Mouse (Mus musculus) limb, embryonic 11.5 days (tissue): ENCODE measurements around the gene Pram1. TPM values are rescaled to one million over a fixed set of nuclear protein-coding genes. Genes with fewer than 3 reads are reported as not detected.

ENCODE experiments used
- ATAC-seq: fragments of 200-750 bp; cut with Nextera tagmentation; 2 replicates; pipeline ENCODE4 v1.8.0; 2017; ENCODE audit warnings: low read depth; ENCODE audit not compliant: insufficient number of reproducible peaks, low FRiP score, low TSS enrichment
- DNase-seq: peaks from one replicate; pipeline ENCODE4 v3.0.0-alpha.2; 2015; ENCODE audit warnings: low spot score
- H3K27ac ChIP-seq: fragments of 300-500 bp; sonication (generic); replicated peaks from 2 replicates; pipeline ENCODE4 v1.5.1; 2014; ENCODE audit warnings: low read depth, mild to moderate bottlenecking, low read length
- H3K27me3 ChIP-seq: fragments of 300-500 bp; sonication (generic); 2 replicates; pipeline ENCODE4 v1.6.1; 2014; ENCODE audit warnings: mild to moderate bottlenecking, low read length, mixed read lengths; ENCODE audit not compliant: control insufficient read depth, insufficient read depth
- H3K36me3 ChIP-seq: fragments of 300-500 bp; sonication (generic); 2 replicates; pipeline ENCODE4 v1.6.1; 2014; ENCODE audit warnings: mild to moderate bottlenecking, low read length, moderate library complexity, mixed read lengths; ENCODE audit not compliant: control insufficient read depth, insufficient read depth
- H3K4me1 ChIP-seq: fragments of 300-500 bp; sonication (generic); 2 replicates; pipeline ENCODE4 v1.6.1; 2014; ENCODE audit warnings: low read length, mixed read lengths; ENCODE audit not compliant: control insufficient read depth, insufficient read depth
- H3K4me2 ChIP-seq: fragments of 300-500 bp; sonication (generic); 2 replicates; pipeline ENCODE4 v1.6.1; 2014; ENCODE audit warnings: low read depth, mild to moderate bottlenecking, moderate library complexity; ENCODE audit not compliant: severe bottlenecking
- H3K4me3 ChIP-seq: fragments of 300-500 bp; sonication (generic); 2 replicates; pipeline ENCODE4 v1.5.1; 2014; ENCODE audit warnings: low read depth, low read length
- H3K9ac ChIP-seq: fragments of 300-500 bp; sonication (generic); 2 replicates; pipeline ENCODE4 v1.6.1; 2014; ENCODE audit warnings: mild to moderate bottlenecking, low read length
- H3K9me3 ChIP-seq: fragments of 300-500 bp; sonication (generic); 2 replicates; pipeline ENCODE4 v1.6.1; 2016; ENCODE audit warnings: low read length; ENCODE audit not compliant: control insufficient read depth
- WGBS: fragments of 180-500 bp; shearing (Covaris S2); extraction: QIAGEN DNeasy Blood & Tissue Kit; methylation state at CpG from one replicate; pipeline ENCODE4 v1.1.7; 2014; 5-methylcytosine and 5-hydroxymethylcytosine counted together
- polyA plus RNA-seq: library from polyadenylated mRNA; unstranded; fragments of >200 nt; fragmentation: Nextera tagmentation; extraction: Ambion mirVana; gene quantifications from 2 replicates; pipeline ENCODE4 v1.2.1, GENCODE M21; 2014

Gene Pram1
- polyA plus RNA-seq, 1 experiment from 2014 or later, result 0.67 TPM

DNA sequence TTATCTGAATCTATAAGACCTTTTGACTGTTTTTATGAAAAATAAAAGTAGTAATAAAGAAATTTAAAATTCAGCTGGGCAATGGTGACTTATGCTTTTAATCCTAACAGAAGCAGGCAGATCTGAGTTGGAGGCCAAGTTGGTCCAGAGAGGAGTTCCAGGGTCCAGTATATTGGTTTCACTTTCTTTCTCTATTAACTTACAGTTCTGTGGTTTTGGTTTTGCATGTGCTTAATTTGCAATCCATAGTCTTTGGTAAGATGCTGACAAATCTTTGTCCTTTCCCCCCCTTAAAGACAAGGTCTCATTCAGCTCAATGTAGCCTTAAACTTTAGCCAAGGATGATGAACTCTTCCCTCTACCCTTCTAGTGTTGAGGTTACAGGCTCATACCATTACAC, 40.9 kb downstream of the Pram1 start:
- Histone ChIP-seq H3K27ac (no peak overlapping the region), H3K4me3 (no peak overlapping the region), H3K4me2 (no peak overlapping the region), H3K4me1 (peaks cover 11% of the 10 kb centered on the region), H3K9ac (no peak overlapping the region), H3K27me3 (no peaks in the 10 kb centered on the region), H3K9me3 (no peaks in the 10 kb centered on the region), H3K36me3 (peaks cover 7% of the 10 kb centered on the region; the same call in 1 of the 2 replicates)
- DNase-seq (no peak), ATAC-seq (no peak)

GRCm38 (mm10) chr17:33681767-33682166, 43.9 kb downstream of the Pram1 start:
- H3K27me3 ChIP-seq, result no peaks in the 10 kb centered on the region
- ATAC-seq (no peak), DNase-seq (no peak)
- H3K4me2 ChIP-seq, result no peak overlapping the region
- H3K9me3 ChIP-seq, result no peaks in the 10 kb centered on the region
- H3K4me3 ChIP-seq, result no peak overlapping the region
- no peak overlapping the region for H3K27ac ChIP-seq
- no peak overlapping the region for H3K9ac ChIP-seq
- H3K4me1 ChIP-seq, result peaks cover 15% of the 10 kb centered on the region
- peaks cover 5% of the 10 kb centered on the region; the same call in 1 of the 2 replicates for H3K36me3 ChIP-seq

DNA sequence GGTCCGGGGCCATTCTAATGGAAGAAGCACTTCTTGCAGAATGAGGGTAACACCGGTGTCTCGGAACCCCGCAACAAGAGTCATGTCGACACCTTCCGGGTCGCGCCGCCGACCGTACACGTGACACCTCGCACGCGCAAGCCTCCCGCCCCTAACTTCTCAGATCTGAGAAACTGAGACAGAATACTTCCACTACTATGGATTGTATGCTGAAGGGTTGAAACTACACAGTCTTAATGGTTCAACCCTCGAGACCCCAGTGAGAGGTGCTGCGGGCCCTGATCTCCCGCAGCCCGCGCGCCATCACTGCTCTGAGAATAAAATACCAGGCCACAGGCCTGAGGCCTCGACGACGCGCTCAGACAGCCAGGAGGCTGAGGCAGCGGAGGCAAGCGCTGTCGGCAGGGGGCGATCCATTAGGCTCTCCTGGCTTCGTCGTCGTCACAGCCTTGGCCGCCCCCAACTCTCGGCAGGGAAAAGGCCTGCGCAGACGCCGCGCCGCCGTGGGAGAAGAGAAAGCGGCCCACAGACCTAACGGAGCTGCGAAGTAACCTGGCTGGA, 46.9 kb downstream of the Pram1 start:
- Histone ChIP-seq H3K4me3 (peak overlapping the region; percentile 94), H3K27ac (peak overlapping the region; percentile 86), H3K4me2 (peak overlapping the region; percentile 98), H3K4me1 (peaks cover 15% of the 10 kb centered on the region), H3K9me3 (no peaks in the 10 kb centered on the region), H3K27me3 (no peaks in the 10 kb centered on the region), H3K9ac (peak overlapping the region; percentile 100), H3K36me3 (peaks cover 2% of the 10 kb centered on the region; the same call in 1 of the 2 replicates)
- ATAC-seq, result peak; percentile 58
- peak; percentile 75 for DNase-seq
- under 1% methylated on average over 39 of the region's 44 CpGs for WGBS

- ATAC-seq, result peak; percentile 97
- Histone ChIP-seq H3K4me3 (peak overlapping the region; percentile 94), H3K4me1 (peaks cover 15% of the 10 kb centered on the region), H3K9me3 (no peaks in the 10 kb centered on the region), H3K36me3 (peaks cover 2% of the 10 kb centered on the region; the same call in 1 of the 2 replicates), H3K9ac (peak overlapping the region; percentile 100), H3K27me3 (no peaks in the 10 kb centered on the region), H3K4me2 (peak overlapping the region; percentile 98), H3K27ac (peak overlapping the region; percentile 86)
- WGBS, result under 1% methylated on average over 42 of the region's 42 CpGs
- peak; percentile 97 for DNase-seq
Measured at GRCm38 (mm10) chr17:33685249-33685653, 47.4 kb downstream of the Pram1 start.

DNA sequence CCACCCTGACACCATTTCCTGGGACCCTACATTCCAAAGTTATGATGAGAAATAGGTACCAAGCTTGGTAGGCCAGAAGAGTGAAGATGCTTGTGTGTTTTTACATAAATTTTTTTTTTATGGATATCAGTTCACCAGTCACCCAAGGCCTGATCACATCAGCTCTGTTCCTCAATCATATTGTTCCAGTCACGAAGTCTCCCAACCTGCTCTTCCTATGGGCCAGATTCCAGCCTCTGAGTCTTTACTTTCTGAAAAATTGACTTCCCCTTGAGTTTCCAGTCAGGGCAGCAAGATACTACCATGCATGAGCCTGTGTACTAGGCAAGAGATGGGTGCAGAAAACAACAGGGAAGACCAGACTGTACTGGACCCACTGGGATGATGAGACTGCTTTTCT, 48.9 kb downstream of the Pram1 start, which contains the start of gene Hnrnpm:
Hnrnpm (minus strand) TSS at position 101 of the 400 bp plus-strand sequence.
- H3K27ac ChIP-seq, result no peak within 1 kb of the TSS
- peaks cover 15% of the 10 kb centered on the region for H3K4me1 ChIP-seq
- ATAC-seq (no peak), DNase-seq (no peak)
- 93% methylated on average over 1 of the region's 1 CpGs for WGBS
- peaks cover 2% of the 10 kb centered on the region; the same call in 1 of the 2 replicates for H3K36me3 ChIP-seq
- H3K27me3 ChIP-seq, result no peaks in the 10 kb centered on the region
- no peaks in the 10 kb centered on the region for H3K9me3 ChIP-seq
- peak within 1 kb of the TSS; percentile 33; the same call in 1 of the 2 replicates for H3K4me2 ChIP-seq
- H3K9ac ChIP-seq, result no peak within 1 kb of the TSS
- peak within 1 kb of the TSS; percentile 94 for H3K4me3 ChIP-seq

Other genes with a start within 250 kb of the Pram1 start
- 27.2 and 27.8 TPM in 2 replicates for gene Zfp101, start 243.4 kb upstream of the Pram1 start, polyA plus RNA-seq
- gene Actl9, start 205.2 kb upstream of the Pram1 start, polyA plus RNA-seq, result not detected in 2 replicates
- 72.1 and 78.7 TPM in 2 replicates for gene Adamts10, start 113.9 kb upstream of the Pram1 start, polyA plus RNA-seq
- 1.1 and 1.5 TPM in 2 replicates for gene Myo1f, start 82.3 kb upstream of the Pram1 start, polyA plus RNA-seq
- 72.9 and 75.7 TPM in 2 replicates for gene Zfp414, start 9.0 kb upstream of the Pram1 start, polyA plus RNA-seq
- 644 and 689 TPM in 2 replicates for gene Hnrnpm, start 48.8 kb downstream of the Pram1 start, polyA plus RNA-seq
- gene March2, start 80.6 kb downstream of the Pram1 start, polyA plus RNA-seq, result 30.3 and 30.6 TPM in 2 replicates
- 270 and 277 TPM in 2 replicates for gene Rab11b, start 122.5 kb downstream of the Pram1 start, polyA plus RNA-seq
- gene Angptl4, start 143.8 kb downstream of the Pram1 start, polyA plus RNA-seq, result 37.9 and 43.6 TPM in 2 replicates
- gene Kank3, start 172.5 kb downstream of the Pram1 start, polyA plus RNA-seq, result 23.0 and 25.1 TPM in 2 replicates
- 1,083 and 1,144 TPM in 2 replicates for gene Rps28, start 186.5 kb downstream of the Pram1 start, polyA plus RNA-seq
- 457 and 474 TPM in 2 replicates for gene Ndufa7, start 186.5 kb downstream of the Pram1 start, polyA plus RNA-seq
- 85.5 and 91.5 TPM in 2 replicates for gene Cd320, start 205.0 kb downstream of the Pram1 start, polyA plus RNA-seq
- gene Gm7029, start 235.8 kb downstream of the Pram1 start, polyA plus RNA-seq, result not detected in 2 replicates